Mouse (Mus musculus): Measurements from ENCODE around the gene Tsc1. TPM values are rescaled to one million over a fixed set of nuclear protein-coding genes. Genes with fewer than 3 reads are reported as not detected.

The Tsc1 gene
- polyA plus RNA-seq, 1 experiment from 2014 or later = 12.9 TPM

- 75% methylated on average over 9 of the region's 9 CpGs for WGBS
- Histone ChIP-seq H3K4me2 (ENCODE audit: low read length) (no peak overlapping the region), H3K9me3 (ENCODE audit: control insufficient read depth, low read length) (no peaks in the 10 kb centered on the region), H3K4me3 (ENCODE audit: control insufficient read depth in 1 of 2, insufficient read depth in 1 of 2, low read depth in 1 of 2, low read length in 2 of 2) (no peak overlapping the region), H3K4me1 (ENCODE audit: control insufficient read depth in 2 of 2, insufficient read depth in 2 of 2, low read length in 2 of 2) (no peaks in the 10 kb centered on the region), H3K27ac (replicated peaks in 1 of 2; ENCODE audit: control insufficient read depth in 1 of 2, insufficient read depth in 1 of 2, low read depth in 2 of 2, low read length in 2 of 2) (no peak overlapping the region), H3K36me3 (ENCODE audit: control insufficient read depth, insufficient read depth, low read length) (peaks cover 11% of the 10 kb centered on the region), H3K27me3 (ENCODE audit: control insufficient read depth, insufficient read depth, low read length) (no peaks in the 10 kb centered on the region), H3K9ac (ENCODE audit: low read length) (no peak overlapping the region)
- ATAC-seq (ENCODE audit: insufficient number of reproducible peaks, insufficient read depth, low FRiP score, low read depth) = no peak
These were observed 51.7 kb downstream of the Tsc1 start for GRCm38 (mm10) chr2:28692692-28693091.

DNA sequence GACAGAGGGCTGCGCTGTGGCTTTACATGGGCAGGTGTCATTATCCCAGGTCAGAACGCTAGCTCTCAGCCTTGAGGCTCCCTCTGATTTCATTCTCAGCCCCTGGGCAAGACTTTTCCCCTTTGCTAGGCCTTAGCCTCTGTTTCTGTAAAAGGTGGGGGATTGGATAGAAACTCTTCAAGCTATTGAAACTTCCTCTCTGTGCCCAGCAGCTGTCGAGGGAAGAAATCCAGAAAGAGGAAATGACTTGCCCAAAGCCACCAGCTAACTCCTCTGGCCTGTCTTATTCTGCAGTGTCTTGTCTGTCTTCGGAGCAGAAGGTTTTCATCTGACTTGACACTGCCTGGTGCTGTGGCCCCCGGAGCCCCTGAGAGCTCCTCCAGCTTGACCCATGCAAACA is 57.5 kb downstream of the Tsc1 start:
- Histone ChIP-seq H3K27ac (replicated peaks in 1 of 2; ENCODE audit: control insufficient read depth in 1 of 2, insufficient read depth in 1 of 2, low read depth in 2 of 2, low read length in 2 of 2) (no peak overlapping the region), H3K9ac (ENCODE audit: low read length) (no peak overlapping the region), H3K9me3 (ENCODE audit: control insufficient read depth, low read length) (no peaks in the 10 kb centered on the region), H3K36me3 (ENCODE audit: control insufficient read depth, insufficient read depth, low read length) (no peaks in the 10 kb centered on the region), H3K27me3 (ENCODE audit: control insufficient read depth, insufficient read depth, low read length) (no peaks in the 10 kb centered on the region), H3K4me3 (ENCODE audit: control insufficient read depth in 1 of 2, insufficient read depth in 1 of 2, low read depth in 1 of 2, low read length in 2 of 2) (no peak overlapping the region), H3K4me1 (ENCODE audit: control insufficient read depth in 2 of 2, insufficient read depth in 2 of 2, low read length in 2 of 2) (peaks cover 4 to 9% of the 10 kb centered on the region in 2 experiments; a peak in 2 of 4 replicates), H3K4me2 (ENCODE audit: low read length) (no peak overlapping the region)
- ATAC-seq (ENCODE audit: insufficient number of reproducible peaks, insufficient read depth, low FRiP score, low read depth) = no peak
- 64% methylated on average over 5 of the region's 5 CpGs for WGBS

GRCm38 (mm10) chr2:28699361-28700335 is 58.6 kb downstream of the Tsc1 start, which contains the start of the genes Spaca9 and Ak8:
Gene Spaca9 (minus strand): TSS chr2:28699727.
Gene Ak8 (plus strand): TSS chr2:28700164.
- peak within 1 kb of the TSS; percentile 10 to 11; a peak in 2 of 4 replicates for H3K27ac ChIP-seq (replicated peaks in 1 of 2; ENCODE audit: control insufficient read depth in 1 of 2, insufficient read depth in 1 of 2, low read depth in 2 of 2, low read length in 2 of 2)
- ATAC-seq (ENCODE audit: insufficient number of reproducible peaks, insufficient read depth, low FRiP score, low read depth) = peak; percentile 75
- peak within 1 kb of the TSS; percentile 81 for H3K9ac ChIP-seq (ENCODE audit: low read length)
- H3K9me3 ChIP-seq (ENCODE audit: control insufficient read depth, low read length) = no peaks in the 10 kb centered on the region
- H3K4me1 ChIP-seq (ENCODE audit: control insufficient read depth in 2 of 2, insufficient read depth in 2 of 2, low read length in 2 of 2) = peaks cover 4 to 9% of the 10 kb centered on the region in 2 experiments; a peak in 2 of 4 replicates
- H3K4me3 ChIP-seq (ENCODE audit: control insufficient read depth in 1 of 2, insufficient read depth in 1 of 2, low read depth in 1 of 2, low read length in 2 of 2) = peak within 1 kb of the TSS; percentile 59 to 80
- WGBS = 1% methylated on average over 53 of the region's 53 CpGs
- no peaks in the 10 kb centered on the region for H3K27me3 ChIP-seq (ENCODE audit: control insufficient read depth, insufficient read depth, low read length)
- H3K36me3 ChIP-seq (ENCODE audit: control insufficient read depth, insufficient read depth, low read length) = no peaks in the 10 kb centered on the region
- H3K4me2 ChIP-seq (ENCODE audit: low read length) = peak within 1 kb of the TSS; percentile 70

DNA sequence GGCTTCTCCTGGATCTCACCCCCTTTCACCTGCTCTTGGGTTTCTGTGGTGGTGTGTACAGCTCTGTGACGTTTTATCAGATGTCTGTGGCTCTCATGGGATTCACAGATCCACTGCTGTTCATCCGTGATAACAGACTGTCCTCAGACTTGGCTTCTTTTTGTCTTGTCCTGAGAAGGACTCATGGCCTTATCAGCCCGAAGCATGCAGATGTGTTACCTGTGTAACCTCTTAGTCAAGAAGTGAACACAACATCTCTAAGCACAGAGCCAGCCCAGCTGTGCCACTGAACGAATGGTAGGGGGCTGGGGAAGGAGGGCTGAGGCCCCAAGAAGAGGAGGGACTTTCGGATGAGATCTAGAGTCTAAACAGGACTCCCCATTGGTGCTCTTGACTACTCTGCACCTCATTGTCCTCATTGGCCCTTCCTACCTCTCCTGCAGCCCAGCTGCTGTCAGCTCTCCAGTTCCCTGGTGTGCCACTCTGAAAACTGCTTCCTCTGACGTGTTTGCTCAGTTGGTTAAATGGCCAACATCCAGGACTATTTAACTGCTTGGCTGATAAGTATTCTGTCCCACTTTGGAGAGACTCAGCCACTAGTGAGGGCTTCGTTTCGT is 60.7 kb downstream of the Tsc1 start:
- H3K9me3 ChIP-seq (ENCODE audit: control insufficient read depth, low read length) = no peaks in the 10 kb centered on the region
- no peak overlapping the region for H3K4me2 ChIP-seq (ENCODE audit: low read length)
- no peaks in the 10 kb centered on the region for H3K36me3 ChIP-seq (ENCODE audit: control insufficient read depth, insufficient read depth, low read length)
- WGBS = 50% methylated on average over 8 of the region's 8 CpGs
- no peaks in the 10 kb centered on the region for H3K27me3 ChIP-seq (ENCODE audit: control insufficient read depth, insufficient read depth, low read length)
- H3K4me1 ChIP-seq (ENCODE audit: control insufficient read depth in 2 of 2, insufficient read depth in 2 of 2, low read length in 2 of 2) = peaks cover 4 to 9% of the 10 kb centered on the region in 2 experiments; a peak in 2 of 4 replicates
- no peak overlapping the region for H3K27ac ChIP-seq (replicated peaks in 1 of 2; ENCODE audit: control insufficient read depth in 1 of 2, insufficient read depth in 1 of 2, low read depth in 2 of 2, low read length in 2 of 2)
- ATAC-seq (ENCODE audit: insufficient number of reproducible peaks, insufficient read depth, low FRiP score, low read depth) = no peak
- no peak overlapping the region for H3K4me3 ChIP-seq (ENCODE audit: control insufficient read depth in 1 of 2, insufficient read depth in 1 of 2, low read depth in 1 of 2, low read length in 2 of 2)
- H3K9ac ChIP-seq (ENCODE audit: low read length) = no peak overlapping the region

- no peaks in the 10 kb centered on the region for H3K9me3 ChIP-seq (ENCODE audit: control insufficient read depth, low read length)
- H3K27me3 ChIP-seq (ENCODE audit: control insufficient read depth, insufficient read depth, low read length) = no peaks in the 10 kb centered on the region
- no peak overlapping the region for H3K9ac ChIP-seq (ENCODE audit: low read length)
- H3K27ac ChIP-seq (replicated peaks in 1 of 2; ENCODE audit: control insufficient read depth in 1 of 2, insufficient read depth in 1 of 2, low read depth in 2 of 2, low read length in 2 of 2) = no peak overlapping the region
- no peak overlapping the region for H3K4me2 ChIP-seq (ENCODE audit: low read length)
- H3K4me3 ChIP-seq (ENCODE audit: control insufficient read depth in 1 of 2, insufficient read depth in 1 of 2, low read depth in 1 of 2, low read length in 2 of 2) = no peak overlapping the region
- ATAC-seq (ENCODE audit: insufficient number of reproducible peaks, insufficient read depth, low FRiP score, low read depth) = no peak
- WGBS = 62% methylated on average over 8 of the region's 8 CpGs
- no peaks in the 10 kb centered on the region for H3K4me1 ChIP-seq (ENCODE audit: control insufficient read depth in 2 of 2, insufficient read depth in 2 of 2, low read length in 2 of 2)
- H3K36me3 ChIP-seq (ENCODE audit: control insufficient read depth, insufficient read depth, low read length) = no peaks in the 10 kb centered on the region
These were observed 65.1 kb downstream of the Tsc1 start for GRCm38 (mm10) chr2:28706106-28706636.

- no peak overlapping the region for H3K9ac ChIP-seq (ENCODE audit: low read length)
- H3K27ac ChIP-seq (replicated peaks in 1 of 2; ENCODE audit: control insufficient read depth in 1 of 2, insufficient read depth in 1 of 2, low read depth in 2 of 2, low read length in 2 of 2) = no peak overlapping the region
- no peak for ATAC-seq (ENCODE audit: insufficient number of reproducible peaks, insufficient read depth, low FRiP score, low read depth)
- H3K4me2 ChIP-seq (ENCODE audit: low read length) = no peak overlapping the region
- no peak overlapping the region for H3K4me3 ChIP-seq (ENCODE audit: control insufficient read depth in 1 of 2, insufficient read depth in 1 of 2, low read depth in 1 of 2, low read length in 2 of 2)
- H3K27me3 ChIP-seq (ENCODE audit: control insufficient read depth, insufficient read depth, low read length) = no peaks in the 10 kb centered on the region
- no peaks in the 10 kb centered on the region for H3K4me1 ChIP-seq (ENCODE audit: control insufficient read depth in 2 of 2, insufficient read depth in 2 of 2, low read length in 2 of 2)
- H3K36me3 ChIP-seq (ENCODE audit: control insufficient read depth, insufficient read depth, low read length) = no peaks in the 10 kb centered on the region
- WGBS = 62% methylated on average over 6 of the region's 6 CpGs
- H3K9me3 ChIP-seq (ENCODE audit: control insufficient read depth, low read length) = no peaks in the 10 kb centered on the region
These were observed 65.8 kb downstream of the Tsc1 start for GRCm38 (mm10) chr2:28706787-28707186.

GRCm38 (mm10) chr2:28713036-28713435 is 72.0 kb downstream of the Tsc1 start:
- Histone ChIP-seq H3K4me1 (ENCODE audit: control insufficient read depth in 2 of 2, insufficient read depth in 2 of 2, low read length in 2 of 2) (no peaks in the 10 kb centered on the region), H3K9me3 (ENCODE audit: control insufficient read depth, low read length) (no peaks in the 10 kb centered on the region), H3K9ac (ENCODE audit: low read length) (no peak overlapping the region), H3K4me3 (ENCODE audit: control insufficient read depth in 1 of 2, insufficient read depth in 1 of 2, low read depth in 1 of 2, low read length in 2 of 2) (no peak overlapping the region), H3K27ac (replicated peaks in 1 of 2; ENCODE audit: control insufficient read depth in 1 of 2, insufficient read depth in 1 of 2, low read depth in 2 of 2, low read length in 2 of 2) (no peak overlapping the region), H3K27me3 (ENCODE audit: control insufficient read depth, insufficient read depth, low read length) (no peaks in the 10 kb centered on the region), H3K36me3 (ENCODE audit: control insufficient read depth, insufficient read depth, low read length) (no peaks in the 10 kb centered on the region), H3K4me2 (ENCODE audit: low read length) (no peak overlapping the region)
- WGBS = 81% methylated on average over 8 of the region's 8 CpGs
- no peak for ATAC-seq (ENCODE audit: insufficient number of reproducible peaks, insufficient read depth, low FRiP score, low read depth)

Measured in heart, embryonic 14.5 days (tissue).